Mouse (Mus musculus) MEL-GATA-1-ER (cell line): ENCODE data around the gene Gm12355.
"Not testable (repeated sequence)": the region's sequence is repeated elsewhere in the genome, so short reads cannot be mapped to it uniquely, and the experiment has no call there.

Experiments used
- DNase-seq: peaks from one replicate; pipeline ENCODE4 v3.0.0-alpha.2; 2012; ENCODE audit warnings: low read depth; ENCODE audit errors: extremely low read depth

Gene Gm12355

GRCm38 (mm10) chr11:98625611-98626410 is at the start of gene Gm12355, which contains the start of gene Gsdma3:
Gm12355 (minus strand) TSS chr11:98625661.
Gsdma3 (plus strand) TSS chr11:98626360.
- DNase-seq: no peak

- not testable (repeated sequence) for DNase-seq
These were observed 47.7 kb upstream of the Gm12355 start for GRCm38 (mm10) chr11:98673136-98673535.

DNA sequence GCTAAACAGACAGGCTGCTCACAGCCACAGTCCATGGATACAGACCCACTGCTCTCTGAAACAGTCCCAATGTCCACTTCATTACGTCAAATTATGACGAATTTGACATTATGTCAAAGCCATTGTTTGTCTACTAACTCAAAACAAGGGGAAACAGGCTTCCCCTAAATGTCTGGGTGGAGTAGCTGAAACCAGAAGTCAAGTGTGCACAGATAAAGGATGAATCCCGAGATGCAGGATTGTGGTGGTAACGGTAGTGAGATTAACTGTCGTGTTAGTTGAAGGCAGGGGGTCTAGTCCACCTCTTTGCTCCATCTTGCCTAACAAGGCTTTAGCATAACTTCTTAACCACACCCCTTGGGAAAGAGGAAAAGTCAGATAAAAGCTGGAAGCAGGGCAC is 47.0 kb upstream of the Gm12355 start:
- no peak for DNase-seq

GRCm38 (mm10) chr11:98671857-98672256 is 46.4 kb upstream of the Gm12355 start:
- DNase-seq: no peak

DNA sequence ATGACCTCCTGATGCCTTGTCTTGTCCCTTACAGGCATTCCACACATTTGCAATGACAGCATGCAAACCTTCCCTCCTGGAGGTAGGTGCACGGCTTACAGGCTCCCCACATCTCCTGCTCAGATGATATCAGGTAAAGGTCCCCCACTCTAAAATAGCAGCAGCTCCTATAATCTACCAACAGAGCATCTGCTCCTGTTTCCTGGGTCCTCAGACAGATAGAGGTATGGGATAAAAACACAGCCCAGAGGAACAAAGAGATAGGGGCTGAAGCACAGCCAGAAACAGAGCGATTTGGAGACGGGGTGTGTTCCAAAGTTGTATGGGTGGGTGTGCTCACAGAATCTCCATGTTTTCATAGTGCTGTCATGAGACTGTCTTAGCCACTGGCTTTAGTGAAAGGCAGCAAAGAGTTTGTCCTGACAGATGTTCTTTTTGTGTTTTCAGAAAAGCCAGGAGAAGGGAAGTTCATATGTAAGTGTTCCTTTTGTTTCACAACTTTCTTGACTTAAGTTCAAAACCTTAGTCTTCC is 45.9 kb upstream of the Gm12355 start:
- DNase-seq: no peak

DNA sequence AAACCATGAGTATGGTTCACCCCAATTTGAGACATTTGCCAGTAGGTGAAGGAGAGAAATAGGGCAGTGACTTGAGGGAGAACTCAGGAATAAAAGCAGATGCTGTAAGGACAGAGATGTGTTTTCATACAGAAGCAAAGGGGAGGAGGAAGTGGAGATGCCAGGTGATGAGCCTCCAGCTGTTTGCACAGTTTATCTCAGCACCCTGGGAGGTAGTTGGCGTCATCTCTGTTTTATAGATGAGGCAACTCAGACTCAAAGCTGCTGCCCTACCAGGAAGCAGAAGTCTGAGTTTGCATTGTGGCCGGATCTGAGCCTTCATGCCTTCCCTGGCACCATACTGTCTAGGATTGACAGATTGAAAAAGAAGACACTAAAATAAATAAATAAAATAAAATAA is 43.5 kb upstream of the Gm12355 start:
- DNase-seq: no peak

DNA sequence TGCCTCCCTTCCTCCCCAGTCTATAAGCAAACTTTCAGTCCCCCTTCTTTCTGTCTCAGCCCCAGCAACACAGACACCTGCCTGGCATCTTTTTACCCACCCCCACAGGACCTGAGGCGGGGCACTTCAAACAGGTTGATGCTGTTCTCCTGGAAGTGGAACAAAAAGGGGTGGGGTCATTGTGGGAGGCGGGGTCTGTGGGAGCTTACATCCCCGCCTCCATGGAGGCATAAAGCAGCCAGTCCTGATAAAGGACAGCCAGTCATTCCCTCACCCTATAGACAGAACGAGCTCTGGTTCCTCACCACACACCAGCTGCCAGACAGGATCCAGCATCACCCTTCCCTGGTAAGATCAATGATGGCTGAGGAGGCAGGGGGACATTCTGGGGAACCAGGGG is 38.6 kb upstream of the Gm12355 start, which contains the start of gene Gsdma:
Gsdma (plus strand) TSS at position 261 of the 400 bp plus-strand sequence.
- no peak for DNase-seq

GRCm38 (mm10) chr11:98660517-98660916 is 35.1 kb upstream of the Gm12355 start:
- no peak for DNase-seq

DNA sequence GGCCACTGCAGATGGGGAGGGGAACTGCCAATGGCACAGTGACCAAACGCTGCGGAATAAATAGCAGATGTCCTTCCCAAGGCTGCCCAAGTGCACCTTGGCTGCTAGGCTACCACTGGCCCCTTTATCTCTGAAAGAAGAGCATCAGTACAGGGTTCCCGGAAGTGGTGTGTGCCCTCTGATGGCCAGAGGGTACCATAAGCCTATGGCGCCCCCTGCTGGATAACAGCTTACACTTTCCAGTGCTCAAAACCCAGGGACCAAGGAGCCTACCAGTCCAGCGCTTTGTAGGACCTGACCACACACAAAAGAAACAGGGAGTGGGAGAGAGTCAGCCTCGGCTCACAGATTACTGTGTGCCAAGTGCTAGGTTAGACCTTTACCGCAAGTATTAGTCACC is 29.6 kb upstream of the Gm12355 start:
- DNase-seq: not testable (repeated sequence)

DNA sequence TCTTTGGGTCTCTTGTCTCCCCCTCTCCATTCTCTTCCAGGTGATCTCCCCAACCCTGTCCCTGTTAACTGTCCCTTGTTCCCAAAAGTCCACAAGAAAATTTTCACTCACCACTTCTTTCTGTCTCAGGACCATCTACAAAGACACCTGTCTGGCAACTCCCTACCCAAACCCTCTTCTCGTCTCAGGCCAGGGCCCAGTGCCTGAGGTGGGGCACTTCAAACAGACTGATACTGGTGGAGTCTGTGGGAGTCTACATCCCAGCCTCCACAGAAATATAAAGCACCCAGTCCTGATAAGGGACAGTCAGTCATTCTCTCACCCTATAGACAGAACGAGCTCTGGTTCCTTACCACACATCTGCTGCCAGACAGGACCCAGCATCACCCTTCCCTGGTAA is 21.0 kb upstream of the Gm12355 start, which contains the start of gene Gsdma2:
Gsdma2 (plus strand) TSS at position 301 of the 400 bp plus-strand sequence.
- DNase-seq: no peak

GRCm38 (mm10) chr11:98645946-98646345 is 20.5 kb upstream of the Gm12355 start:
- DNase-seq: no peak

DNA sequence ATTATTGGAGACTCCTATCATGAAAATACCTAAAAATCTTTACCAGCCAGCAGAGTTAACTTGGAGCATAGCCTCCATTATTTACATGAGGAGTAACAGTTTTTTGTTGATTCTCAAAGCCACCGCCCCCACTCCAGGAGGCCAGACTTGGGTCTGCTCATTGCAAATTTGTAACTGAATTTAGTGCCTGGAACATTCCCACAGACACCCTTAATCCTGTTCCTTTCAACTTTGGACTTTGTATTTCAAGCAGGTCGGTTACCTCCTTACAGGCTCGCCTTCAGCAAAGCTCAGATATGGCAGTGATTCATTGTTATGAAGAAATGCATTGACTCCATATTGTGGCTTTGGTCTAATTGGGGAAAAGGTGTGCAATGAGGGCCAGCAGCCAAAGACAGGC is 19.3 kb upstream of the Gm12355 start:
- no peak for DNase-seq

- DNase-seq: no peak
These were observed 14.6 kb upstream of the Gm12355 start for GRCm38 (mm10) chr11:98640091-98640490.

- no peak for DNase-seq
These were observed 12.0 kb upstream of the Gm12355 start for GRCm38 (mm10) chr11:98637501-98637900.

GRCm38 (mm10) chr11:98635312-98635970 is 10.0 kb upstream of the Gm12355 start:
- DNase-seq: peak; percentile 24

DNA sequence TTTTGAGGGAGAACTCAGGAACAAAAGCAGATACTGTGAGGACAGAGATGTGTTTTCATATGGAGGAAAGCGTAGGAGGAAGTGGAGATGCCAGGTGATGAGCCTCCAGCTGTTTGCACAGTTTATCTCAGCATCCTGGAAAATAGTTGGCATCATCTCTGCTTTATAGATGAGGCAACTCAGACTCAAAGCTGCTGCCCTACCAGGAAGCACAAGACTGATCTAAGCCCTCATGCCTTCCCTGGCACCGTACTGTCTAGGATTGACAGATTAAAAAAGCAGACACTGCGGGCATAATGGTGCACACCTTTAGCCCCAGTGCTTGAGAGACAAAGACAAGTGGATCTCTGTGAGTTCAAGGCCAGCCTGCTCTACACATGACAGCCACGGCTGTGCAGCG is 5.2 kb upstream of the Gm12355 start:
- no peak for DNase-seq

DNA sequence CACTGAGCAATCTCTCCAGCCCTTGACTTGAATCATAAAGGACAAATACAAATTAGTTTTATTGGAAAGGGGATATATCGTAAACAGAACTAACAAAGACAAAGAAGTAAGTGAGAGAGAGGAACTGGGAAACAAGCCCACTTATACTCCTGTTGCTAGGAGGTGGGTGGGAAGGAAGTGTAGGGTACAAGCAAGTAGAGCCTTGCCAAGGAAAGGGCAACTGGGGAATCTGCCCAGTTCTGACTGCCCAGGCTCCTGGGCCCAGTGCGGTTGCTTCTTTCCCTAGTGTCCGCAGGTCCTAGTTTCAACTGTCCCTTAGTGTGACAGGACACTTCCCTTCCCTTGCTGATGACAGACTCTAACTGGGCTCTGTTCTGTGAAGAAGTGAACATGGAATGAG is 3.2 kb upstream of the Gm12355 start:
- no peak for DNase-seq

DNA sequence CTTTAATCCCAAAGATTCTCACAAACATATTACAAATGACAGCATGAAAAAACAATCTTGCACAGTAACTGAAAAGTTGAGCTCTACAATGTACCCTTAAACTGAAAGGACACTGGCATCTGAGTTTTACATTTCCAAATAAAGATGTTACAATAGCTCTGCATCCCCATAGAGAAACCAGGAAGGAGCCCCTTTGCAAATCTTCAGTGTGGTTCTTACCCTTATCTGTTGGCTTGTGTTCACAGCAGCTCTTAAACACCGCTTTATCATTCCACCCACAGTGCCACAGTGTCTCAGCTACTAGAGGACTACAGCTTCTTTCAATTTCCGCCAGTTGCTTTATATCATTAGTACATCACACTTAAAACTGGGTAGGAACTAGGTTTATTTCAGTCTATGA is 1.1 kb downstream of the Gm12355 start:
- DNase-seq: not testable (repeated sequence)

DNA sequence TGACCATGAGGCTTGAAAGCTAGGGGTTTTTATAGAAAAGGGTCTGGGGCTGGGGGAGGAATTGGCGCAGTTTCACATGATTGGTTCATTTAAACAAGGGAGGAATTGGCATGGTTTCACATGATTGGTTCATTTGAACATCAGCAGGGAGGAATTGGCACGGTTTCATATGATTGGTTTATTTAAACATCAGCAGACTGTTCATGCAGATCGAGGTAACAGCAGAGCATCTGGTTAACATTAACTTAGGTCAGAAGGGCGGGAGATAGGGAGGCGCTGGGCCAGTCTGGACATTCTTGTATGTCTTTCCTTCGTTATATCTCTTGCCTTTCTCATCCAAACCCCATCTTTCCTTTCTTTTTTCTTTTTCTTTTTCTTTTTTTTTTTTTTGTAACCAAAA is 1.5 kb downstream of the Gm12355 start:
- not testable (repeated sequence) for DNase-seq

DNA sequence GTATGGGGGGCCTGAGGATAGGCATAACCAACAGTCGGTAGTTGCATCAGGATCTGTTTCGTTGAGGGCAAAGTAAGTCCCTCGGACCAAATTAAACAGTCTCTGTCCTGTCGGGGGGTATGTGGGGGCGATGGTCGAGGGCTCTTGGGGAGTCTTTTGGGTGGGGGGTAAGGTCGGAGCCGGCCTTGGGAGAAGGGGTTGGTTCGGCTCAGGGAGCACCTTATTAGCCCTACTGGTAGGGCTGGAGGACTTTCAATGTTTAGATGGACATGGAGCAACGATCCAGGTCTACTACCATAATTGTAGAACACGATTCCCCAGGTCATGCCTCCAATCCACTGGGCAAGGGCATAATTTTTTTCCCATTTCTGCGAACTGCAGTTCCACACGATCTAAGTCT is 4.7 kb downstream of the Gm12355 start:
- no peak for DNase-seq

DNA sequence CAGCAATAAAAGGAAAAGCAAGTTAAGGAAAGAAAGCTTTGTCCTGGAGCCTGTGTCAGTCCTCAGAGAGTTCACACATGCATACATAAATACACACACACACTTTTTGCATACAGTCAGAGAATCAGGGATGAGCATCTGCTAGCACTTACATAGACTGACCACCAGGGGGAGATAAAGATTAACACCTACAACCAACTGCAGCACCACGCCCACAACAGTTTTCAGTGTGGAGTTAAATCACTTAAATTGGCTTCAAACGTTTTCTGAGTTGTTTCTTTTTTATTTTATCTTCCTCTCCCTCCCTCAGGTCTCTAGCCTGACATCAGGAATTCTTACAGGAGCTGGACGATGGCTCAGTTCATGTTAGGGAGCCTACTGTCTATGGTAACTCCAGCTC is 18.7 kb downstream of the Gm12355 start:
- no peak for DNase-seq

DNA sequence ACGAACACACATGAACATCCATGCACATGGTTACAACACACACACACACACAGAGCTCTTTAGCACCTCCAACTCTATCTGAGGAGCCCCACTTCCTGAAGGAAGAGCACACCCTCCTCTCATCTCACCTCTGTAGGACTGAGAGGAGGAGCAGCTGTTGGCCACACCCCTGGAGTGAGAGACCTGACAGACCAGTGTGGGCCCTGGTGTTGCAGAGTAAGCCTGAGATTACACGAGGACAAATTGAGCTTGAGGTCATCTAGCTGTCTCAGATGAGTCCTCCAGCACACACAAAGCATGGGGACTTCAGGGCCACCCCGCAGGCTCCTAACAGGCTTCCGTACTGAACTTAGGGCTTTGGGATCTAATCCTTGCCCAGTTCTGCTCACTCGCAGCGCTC is 20.6 kb downstream of the Gm12355 start:
- DNase-seq: not testable (repeated sequence)
